Mouse (Mus musculus) heart, embryonic 10.5 days (tissue): ENCODE measurements at regions not wholly inside any gene's neighbourhood (a gene's known extent, or its start where the extent isn't known, plus 50 kb on each side); places are given as distances from the start of the nearest gene placed in this dataset.
"Not testable (repeated sequence)": the region's sequence is repeated elsewhere in the genome, so short reads cannot be mapped to it uniquely, and the experiment has no call there.

ENCODE experiments used
- DNase-seq: peaks from one replicate; pipeline ENCODE4 v3.0.0-alpha.2; 2017; ENCODE audit warnings: low spot score
- H3K27ac ChIP-seq: fragments of 300-500 bp; sonication (generic); 2 replicates; pipeline ENCODE4 v1.5.1; 2016; ENCODE audit warnings: mild to moderate bottlenecking
- H3K27me3 ChIP-seq: fragments of 300-500 bp; sonication (generic); 2 replicates; pipeline ENCODE4 v1.6.1; 2016; ENCODE audit warnings: mild to moderate bottlenecking; ENCODE audit not compliant: poor library complexity, insufficient read depth, severe bottlenecking
- H3K36me3 ChIP-seq: fragments of 300-500 bp; sonication (generic); 2 replicates; pipeline ENCODE4 v1.6.1; 2016; ENCODE audit warnings: mild to moderate bottlenecking, moderate library complexity
- H3K4me1 ChIP-seq: fragments of 300-500 bp; sonication (generic); 2 replicates; pipeline ENCODE4 v1.6.1; 2016; ENCODE audit warnings: mild to moderate bottlenecking
- H3K4me3 ChIP-seq: fragments of 300-500 bp; sonication (generic); 2 replicates; pipeline ENCODE4 v1.5.1; 2016; ENCODE audit warnings: mild to moderate bottlenecking, moderate library complexity
- H3K9me3 ChIP-seq: fragments of 300-500 bp; sonication (generic); 2 replicates; pipeline ENCODE4 v1.6.1; 2016; ENCODE audit warnings: mild to moderate bottlenecking, moderate library complexity
- WGBS: fragments of 180-500 bp; shearing (Covaris S2); methylation state at CpG from one replicate; pipeline ENCODE4 v1.1.7; 2016; 5-methylcytosine and 5-hydroxymethylcytosine counted together

- Histone ChIP-seq H3K36me3 (no peaks in the 10 kb centered on the region), H3K4me1 (no peaks in the 10 kb centered on the region), H3K27ac (no peak overlapping the region), H3K9me3 (no peaks in the 10 kb centered on the region), H3K27me3 (no peaks in the 10 kb centered on the region), H3K4me3 (no peak overlapping the region)
- DNase-seq, result no peak
- WGBS, result 67% methylated on average over 1 of the region's 1 CpGs
These were observed 1071.7 kb downstream of the Diaph3 start for GRCm38 (mm10) chr14:86069329-86069728.

GRCm38 (mm10) chr14:86067743-86068142, 1073.3 kb downstream of the Diaph3 start:
- Histone ChIP-seq H3K27ac (no peak overlapping the region), H3K4me3 (no peak overlapping the region), H3K9me3 (no peaks in the 10 kb centered on the region), H3K36me3 (no peaks in the 10 kb centered on the region), H3K4me1 (no peaks in the 10 kb centered on the region), H3K27me3 (no peaks in the 10 kb centered on the region)
- no peak for DNase-seq
- WGBS, result 88% methylated on average over 1 of the region's 1 CpGs

GRCm38 (mm10) chr14:86063620-86063943, 1077.5 kb downstream of the Diaph3 start:
- 86% methylated on average over 3 of the region's 3 CpGs for WGBS
- no peaks in the 10 kb centered on the region for H3K9me3 ChIP-seq
- no peak for DNase-seq
- H3K4me1 ChIP-seq, result no peaks in the 10 kb centered on the region
- H3K4me3 ChIP-seq, result no peak overlapping the region
- H3K27ac ChIP-seq, result no peak overlapping the region
- no peaks in the 10 kb centered on the region for H3K27me3 ChIP-seq
- H3K36me3 ChIP-seq, result no peaks in the 10 kb centered on the region

GRCm38 (mm10) chr14:86062885-86063619, 1078.0 kb downstream of the Diaph3 start:
- DNase-seq, result no peak
- Histone ChIP-seq H3K9me3 (no peaks in the 10 kb centered on the region), H3K27ac (no peak overlapping the region), H3K4me3 (no peak overlapping the region), H3K27me3 (no peaks in the 10 kb centered on the region), H3K36me3 (no peaks in the 10 kb centered on the region), H3K4me1 (no peaks in the 10 kb centered on the region)
- 75% methylated on average over 11 of the region's 11 CpGs for WGBS

GRCm38 (mm10) chr14:86056991-86057390, 1084.0 kb downstream of the Diaph3 start:
- no peaks in the 10 kb centered on the region for H3K4me1 ChIP-seq

GRCm38 (mm10) chr14:86054668-86055067, 1086.4 kb downstream of the Diaph3 start:
- Histone ChIP-seq H3K27me3 (no peaks in the 10 kb centered on the region), H3K9me3 (no peaks in the 10 kb centered on the region), H3K4me1 (no peaks in the 10 kb centered on the region), H3K27ac (no peak overlapping the region), H3K4me3 (no peak overlapping the region), H3K36me3 (no peaks in the 10 kb centered on the region)
- 89% methylated on average over 1 of the region's 1 CpGs for WGBS
- DNase-seq, result no peak

More at GRCm38 (mm10) chr14:86056991-86057390, 1084.0 kb downstream of the Diaph3 start:
- H3K9me3 ChIP-seq, result no peaks in the 10 kb centered on the region
- no peak for DNase-seq
- H3K4me3 ChIP-seq, result no peak overlapping the region
- H3K27ac ChIP-seq, result no peak overlapping the region
- no peaks in the 10 kb centered on the region for H3K36me3 ChIP-seq
- 83% methylated on average over 4 of the region's 4 CpGs for WGBS
- H3K27me3 ChIP-seq, result no peaks in the 10 kb centered on the region

GRCm38 (mm10) chr14:86029401-86029800, 1111.6 kb downstream of the Diaph3 start:
- Histone ChIP-seq H3K4me3 (no peak overlapping the region), H3K9me3 (no peaks in the 10 kb centered on the region), H3K27me3 (no peaks in the 10 kb centered on the region), H3K4me1 (no peaks in the 10 kb centered on the region), H3K36me3 (no peaks in the 10 kb centered on the region), H3K27ac (no peak overlapping the region)
- DNase-seq, result no peak

- H3K27me3 ChIP-seq, H3K4me3 ChIP-seq, DNase-seq, H3K4me1 ChIP-seq, H3K36me3 ChIP-seq, H3K27ac ChIP-seq, H3K9me3 ChIP-seq: not testable (repeated sequence)
- 77% methylated on average over 2 of the region's 2 CpGs for WGBS
These were observed 1123.4 kb downstream of the Diaph3 start for GRCm38 (mm10) chr14:86017611-86018010.
